Mouse (Mus musculus): ENCODE results near the gene Myo6. TPM values are rescaled to one million over a fixed set of nuclear protein-coding genes. Genes with fewer than 3 reads are reported as not detected.

Gene Myo6
- total RNA-seq, 2 experiments from 2014 or later, result 59.0 to 72.6 TPM

GRCm38 (mm10) chr9:80351678-80352331 is 187.0 kb downstream of the Myo6 start:
- DNase-seq (ENCODE audit: low spot score in 2 of 2), result peak in 1 of 2 experiments; percentile 43

- DNase-seq (ENCODE audit: low spot score in 2 of 2), result no peak
Observed at GRCm38 (mm10) chr9:80360063-80360462, 195.2 kb downstream of the Myo6 start.

Other genes with a start within 250 kb of the Myo6 start
- gene Filip1, start 152.2 kb upstream of the Myo6 start, total RNA-seq (2021), result 10 to 100 TPM; 17.6 to 18.8 TPM
- 100 to 1,000 TPM; 106 to 111 TPM for gene Senp6, start 98.1 kb upstream of the Myo6 start, total RNA-seq (2021)